Mouse (Mus musculus) CH12.LX (cell line): ENCODE data around the gene Gm38393. TPM values are rescaled to one million over a fixed set of nuclear protein-coding genes. Genes with fewer than 3 reads are reported as not detected.

Experiments
- polyA plus RNA-seq: library from polyadenylated mRNA; unstranded; fragments of >175 nt; gene quantifications from 2 replicates; pipeline ENCODE4 v1.2.1, GENCODE M21; 2012; ENCODE audit warnings: low read depth; ENCODE audit not compliant: insufficient read length
- total RNA-seq, 2 experiments: library from RNA; depleted of rRNA; stranded (reverse); fragments of 300-350 nt in 1 of 2; fragments of >200 nt in 1 of 2; gene quantifications; 2 replicates each; pipeline ENCODE4 v1.2.3; 2012 to 2014

The Gm38393 gene
- total and polyA plus RNA-seq, 3 experiments: 0.04 to 0.09 (median 0.06) TPM

Other genes with a start within 250 kb of the Gm38393 start
- gene Snurf, start within 50 bp of the Gm38393 start, total RNA-seq (2012; rRNA removed): not detected in 2 replicates
- not detected in 2 replicates for gene Snurf, start within 50 bp of the Gm38393 start, total RNA-seq (2014; rRNA removed)
- not detected in 2 replicates for gene Snurf, start within 50 bp of the Gm38393 start, polyA plus RNA-seq
- gene Snrpn, start 135.2 kb upstream of the Gm38393 start, total RNA-seq (2012; rRNA removed): 0.17 and 0.25 TPM in 2 replicates
- gene Snrpn, start 135.2 kb upstream of the Gm38393 start, total RNA-seq (2014; rRNA removed): 0.44 and 0.54 TPM in 2 replicates
- gene Snrpn, start 135.2 kb upstream of the Gm38393 start, polyA plus RNA-seq: 0.27 and 0.71 TPM in 2 replicates